Mouse (Mus musculus): ENCODE measurements at regions not wholly inside any gene's neighbourhood (a gene's known extent, or its start where the extent isn't known, plus 50 kb on each side); places are given as distances from the start of the nearest gene placed in this dataset.
A peak's percentile ranks its signal among the peaks of the same experiment; 100 is the strongest.
"Not testable (repeated sequence)": the region's sequence is repeated elsewhere in the genome, so short reads cannot be mapped to it uniquely, and the experiment has no call there.

GRCm38 (mm10) chr7:93254287-93254686, 174.6 kb downstream of the Fam181b start:
- not testable (repeated sequence) for DNase-seq

GRCm38 (mm10) chr7:93285748-93286147, 206.1 kb downstream of the Fam181b start:
- no peak for DNase-seq

GRCm38 (mm10) chr7:93291457-93291856, 211.8 kb downstream of the Fam181b start:
- DNase-seq = no peak

- no peak for DNase-seq
These were observed 212.5 kb downstream of the Fam181b start for GRCm38 (mm10) chr7:93291945-93292696.

GRCm38 (mm10) chr7:93312731-93313130, 233.1 kb downstream of the Fam181b start:
- DNase-seq = no peak

GRCm38 (mm10) chr7:93331351-93331750, 251.7 kb downstream of the Fam181b start:
- DNase-seq = no peak

GRCm38 (mm10) chr7:93332203-93332602, 252.5 kb downstream of the Fam181b start:
- no peak for DNase-seq

- DNase-seq = peak; percentile 1 to 12
These were observed 256.8 kb downstream of the Fam181b start for GRCm38 (mm10) chr7:93336420-93336819.
